Mouse (Mus musculus) CH12.LX (cell line): ENCODE measurements around the gene Ebf1.

Experiments
- CTCF ChIP-seq, 2 experiments: IDR thresholded peaks in 1 of 2; conservative IDR thresholded peaks in 1 of 2; 2 replicates each; pipeline ENCODE4 v1.5.1; 2011 to 2012; ENCODE audit warnings: low read depth in 2 of 2, low read length in 2 of 2, improper control_type of control experiment in 1 of 2, inconsistent platforms in 1 of 2, mild to moderate bottlenecking in 1 of 2, moderate library complexity in 1 of 2
- E2F4 ChIP-seq: IDR thresholded peaks from 2 replicates; pipeline ENCODE4 v1.6.1; 2011; ENCODE audit warnings: low read depth, low read length, improper control_type of control experiment; ENCODE audit not compliant: insufficient replicate concordance
- ELF1 ChIP-seq: IDR thresholded peaks from 2 replicates; pipeline ENCODE4 v1.6.1; 2014; ENCODE audit warnings: low read depth, mild to moderate bottlenecking, inconsistent platforms, low read length, improper control_type of control experiment
- ETS1 ChIP-seq: conservative IDR thresholded peaks from 2 replicates; pipeline ENCODE4 v1.6.1; 2012; ENCODE audit warnings: low read depth, mild to moderate bottlenecking, inconsistent platforms, low read length, improper control_type of control experiment, moderate library complexity
- HCFC1 ChIP-seq: IDR thresholded peaks from 2 replicates; pipeline ENCODE4 v1.6.1; 2012; ENCODE audit warnings: low read depth, mild to moderate bottlenecking, inconsistent platforms, low read length, improper control_type of control experiment
- MAX ChIP-seq: IDR thresholded peaks from 2 replicates; pipeline ENCODE4 v1.6.1; 2011; ENCODE audit warnings: low read length, improper control_type of control experiment
- MXI1 ChIP-seq: IDR thresholded peaks from 2 replicates; pipeline ENCODE4 v1.6.1; 2011; ENCODE audit warnings: mild to moderate bottlenecking, low read depth, low read length, improper control_type of control experiment
- POLR2A ChIP-seq: IDR thresholded peaks from 2 replicates; pipeline ENCODE4 v1.6.1; 2011; ENCODE audit warnings: low read depth, mild to moderate bottlenecking, improper control_type of control experiment, low read length
- TBP ChIP-seq: conservative IDR thresholded peaks from 2 replicates; pipeline ENCODE4 v1.6.1; 2011; ENCODE audit warnings: low read depth, low read length, improper control_type of control experiment
- USF1 ChIP-seq: IDR thresholded peaks from 2 replicates; pipeline ENCODE4 v1.6.1; 2014; ENCODE audit warnings: low read depth, mild to moderate bottlenecking, inconsistent platforms, low read length, improper control_type of control experiment
- ZNF384 ChIP-seq: IDR thresholded peaks from 2 replicates; pipeline ENCODE4 v1.6.1; 2012; ENCODE audit warnings: low read depth, low read length, improper control_type of control experiment, inconsistent platforms

GRCm38 (mm10) chr11:44932942-44933483 is 315.9 kb downstream of the Ebf1 start:
- TF ChIP-seq MXI1 (no peak), POLR2A (no peak), CTCF (conservative IDR thresholded peaks at IDR 0.05 in 1 of 2, IDR thresholded peaks at IDR 0.05 in 1 of 2; ENCODE audit: low read depth in 2 of 2, low read length in 2 of 2) (no peak), HCFC1 (no peak), ETS1 (no peak), MAX (no peak), USF1 (no peak), ZNF384 (no peak), ELF1 (no peak), TBP (no peak), E2F4 (no peak)
